Mouse (Mus musculus) brain, embryonic 14.5 days (tissue): ENCODE measurements around the gene Nus1.

ENCODE experiments used
- CTCF ChIP-seq: fragments of 200-500 bp; IDR thresholded peaks from 2 replicates; pipeline ENCODE4 v1.5.1; 2012; ENCODE audit warnings: inconsistent platforms, mild to moderate bottlenecking, moderate library complexity, borderline replicate concordance; ENCODE audit not compliant: insufficient read depth, insufficient read length; ENCODE audit errors: extremely low read depth
- POLR2A ChIP-seq: fragments of 200-500 bp; IDR thresholded peaks from 2 replicates; pipeline ENCODE4 v1.6.1; 2012; ENCODE audit warnings: mild to moderate bottlenecking, inconsistent platforms, borderline replicate concordance; ENCODE audit not compliant: poor library complexity, insufficient read depth, insufficient read length, severe bottlenecking; ENCODE audit errors: extremely low read depth

DNA sequence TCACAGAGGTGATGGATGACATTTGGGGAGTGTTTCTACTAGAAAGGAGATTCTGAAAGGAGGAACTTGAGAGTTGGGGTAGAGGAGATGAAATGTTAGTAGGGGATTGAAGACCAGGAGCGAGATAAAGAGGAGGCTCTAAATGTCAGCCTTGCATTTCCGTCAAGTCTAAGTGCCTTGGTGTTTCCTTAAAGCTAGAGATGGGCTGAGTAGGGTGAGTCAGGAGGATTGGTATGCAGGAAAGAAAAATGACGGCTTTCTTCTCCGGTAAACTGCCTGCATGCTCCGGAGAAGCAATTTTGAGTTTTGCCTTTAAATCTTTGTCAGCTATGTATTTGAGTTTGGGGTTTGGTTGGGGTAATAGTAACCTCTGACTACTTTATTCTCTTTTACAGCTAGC, 1.6 kb downstream of the Nus1 start:
- no peak for TF ChIP-seq CTCF
- no peak for TF ChIP-seq POLR2A
